Comparison of ENCODE assay signal across 11 mouse cellular contexts in genomic region chr7:67062571-67062970, GRCm38 (mm10).
"Had no signal": no experiment of that assay in that cellular context is flagged by ENCODE, and none has a peak within 500 bp of the region (broad histone marks: within the 10 kb centered on the region; RNA-seq: fewer than 3 reads in every experiment).

No protein-coding gene starts in this region.

- H3K9me3 ChIP-seq: neural tube, embryonic 13.5 days; neural tube, embryonic 15.5 days; stomach, embryonic 15.5 days had no signal

- H3K36me3 ChIP-seq: neural tube, embryonic 13.5 days; neural tube, embryonic 15.5 days; stomach, embryonic 15.5 days had no signal

- H3K4me3 ChIP-seq: neural tube, embryonic 13.5 days; neural tube, embryonic 15.5 days; stomach, embryonic 15.5 days had no signal

- DNase-seq: right cerebral cortex, adult 18-20 months; right cerebral cortex, postnatal 14 days; right cerebral cortex, postnatal 25 days; spleen, adult 18-20 months; thymus, adult 18-20 months; thymus, postnatal 14 days; thymus, postnatal 4 days had no signal

- H3K27ac ChIP-seq: neural tube, embryonic 13.5 days; neural tube, embryonic 15.5 days; stomach, embryonic 15.5 days; stomach, postnatal 0 days had no signal

- H3K4me1 ChIP-seq: neural tube, embryonic 13.5 days; neural tube, embryonic 15.5 days; stomach, embryonic 15.5 days had no signal

- H3K4me2 ChIP-seq: neural tube, embryonic 13.5 days; neural tube, embryonic 15.5 days; stomach, embryonic 15.5 days had no signal

- H3K9ac ChIP-seq: neural tube, embryonic 13.5 days; neural tube, embryonic 15.5 days; stomach, embryonic 15.5 days had no signal

- H3K27me3 ChIP-seq: neural tube, embryonic 13.5 days; neural tube, embryonic 15.5 days; stomach, embryonic 15.5 days had no signal
